Mouse (Mus musculus): ENCODE measurements at regions not wholly inside any gene's neighbourhood (a gene's known extent, or its start where the extent isn't known, plus 50 kb on each side); places are given as distances from the start of the nearest gene placed in this dataset.

- no peak for DNase-seq (ENCODE audit: low spot score in 2 of 2)
Measured at GRCm38 (mm10) chr13:71149303-71149696, 307.7 kb upstream of the Adamts16 start.

- peak in 1 of 2 experiments; percentile 2 for DNase-seq (ENCODE audit: low spot score in 2 of 2)
Measured at GRCm38 (mm10) chr13:71148491-71149302, 307.1 kb upstream of the Adamts16 start.

GRCm38 (mm10) chr13:71146859-71147443 is 305.3 kb upstream of the Adamts16 start:
- DNase-seq (ENCODE audit: low spot score in 2 of 2) = no peak

- DNase-seq (ENCODE audit: low spot score in 2 of 2) = no peak
Measured at GRCm38 (mm10) chr13:71138745-71139312, 297.2 kb upstream of the Adamts16 start.

GRCm38 (mm10) chr13:71135940-71136632 is 294.5 kb upstream of the Adamts16 start:
- DNase-seq (ENCODE audit: low spot score in 2 of 2) = no peak

- DNase-seq (ENCODE audit: low spot score in 2 of 2) = no peak
Measured at GRCm38 (mm10) chr13:71121484-71121883, 279.9 kb upstream of the Adamts16 start.

GRCm38 (mm10) chr13:71108175-71108574 is 266.6 kb upstream of the Adamts16 start:
- DNase-seq (ENCODE audit: low spot score in 2 of 2) = no peak

- peak; percentile 73 to 77 for DNase-seq (ENCODE audit: low spot score in 2 of 2)
Measured at GRCm38 (mm10) chr13:71105229-71105838, 263.7 kb upstream of the Adamts16 start.

- peak; percentile 9 to 14 for DNase-seq (ENCODE audit: low spot score in 2 of 2)
Measured at GRCm38 (mm10) chr13:71104419-71105228, 263.0 kb upstream of the Adamts16 start.

- no peak for DNase-seq (ENCODE audit: low spot score in 2 of 2)
Measured at GRCm38 (mm10) chr13:71084301-71084700, 242.7 kb upstream of the Adamts16 start.

GRCm38 (mm10) chr13:71075916-71076315 is 234.3 kb upstream of the Adamts16 start:
- no peak for DNase-seq (ENCODE audit: low spot score in 2 of 2)

- no peak for DNase-seq (ENCODE audit: low spot score in 2 of 2)
Measured at GRCm38 (mm10) chr13:71074012-71074411, 232.4 kb upstream of the Adamts16 start.

GRCm38 (mm10) chr13:71068757-71069201 is 227.2 kb upstream of the Adamts16 start:
- no peak for DNase-seq (ENCODE audit: low spot score in 2 of 2)

GRCm38 (mm10) chr13:71068011-71068410 is 226.4 kb upstream of the Adamts16 start:
- DNase-seq (ENCODE audit: low spot score in 2 of 2) = no peak

GRCm38 (mm10) chr13:71065568-71065967 is 224.0 kb upstream of the Adamts16 start:
- DNase-seq (ENCODE audit: low spot score in 2 of 2) = peak in 1 of 2 experiments; percentile 26

- DNase-seq (ENCODE audit: low spot score in 2 of 2) = no peak
Measured at GRCm38 (mm10) chr13:71064590-71065307, 223.1 kb upstream of the Adamts16 start.

- DNase-seq (ENCODE audit: low spot score in 2 of 2) = no peak
Measured at GRCm38 (mm10) chr13:71053361-71054264, 212.0 kb upstream of the Adamts16 start.

GRCm38 (mm10) chr13:71050646-71051045 is 209.0 kb upstream of the Adamts16 start:
- no peak for DNase-seq (ENCODE audit: low spot score in 2 of 2)

- no peak for DNase-seq (ENCODE audit: low spot score in 2 of 2)
Measured at GRCm38 (mm10) chr13:71036000-71036399, 194.4 kb upstream of the Adamts16 start.

Measured in frontal cortex, postnatal 36 days (tissue).